Mouse (Mus musculus) bone marrow macrophage, adult 2 months (primary cell): ENCODE results near the gene C1rl.

ENCODE experiments used
- CTCF ChIP-seq: IDR thresholded peaks from 2 replicates; pipeline ENCODE4 v1.5.1; 2012; ENCODE audit warnings: low read depth, mild to moderate bottlenecking, low read length, moderate library complexity
- POLR2A ChIP-seq: IDR thresholded peaks from 2 replicates; pipeline ENCODE4 v1.6.1; 2012; ENCODE audit warnings: mild to moderate bottlenecking, low read depth, low read length, borderline replicate concordance

DNA sequence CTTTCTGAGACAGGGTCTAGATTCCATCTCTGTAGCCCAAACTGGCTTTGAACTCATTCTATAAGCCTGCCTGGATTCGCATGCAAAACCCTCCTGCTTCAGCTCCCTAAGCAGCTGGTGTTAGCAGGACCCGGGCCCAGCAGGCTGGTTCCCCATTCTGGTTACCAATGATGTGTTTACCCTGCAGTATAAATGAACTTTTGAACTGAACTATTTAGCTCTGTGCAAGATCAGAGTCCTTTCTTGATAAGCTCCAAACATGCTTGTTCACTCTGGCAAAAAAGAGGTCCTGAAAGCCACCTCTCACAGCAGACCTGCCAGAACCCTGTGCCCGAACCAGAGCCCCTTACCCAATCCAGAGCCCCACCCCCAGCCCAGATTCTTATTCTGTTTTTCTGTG lies 35.0 kb downstream of the C1rl start:
- TF ChIP-seq POLR2A (no peak), CTCF (no peak)
